Mouse (Mus musculus): ENCODE data around the gene Arrb2.
"Not testable (repeated sequence)": the region's sequence is repeated elsewhere in the genome, so short reads cannot be mapped to it uniquely, and the experiment has no call there.

Arrb2 gene

DNA sequence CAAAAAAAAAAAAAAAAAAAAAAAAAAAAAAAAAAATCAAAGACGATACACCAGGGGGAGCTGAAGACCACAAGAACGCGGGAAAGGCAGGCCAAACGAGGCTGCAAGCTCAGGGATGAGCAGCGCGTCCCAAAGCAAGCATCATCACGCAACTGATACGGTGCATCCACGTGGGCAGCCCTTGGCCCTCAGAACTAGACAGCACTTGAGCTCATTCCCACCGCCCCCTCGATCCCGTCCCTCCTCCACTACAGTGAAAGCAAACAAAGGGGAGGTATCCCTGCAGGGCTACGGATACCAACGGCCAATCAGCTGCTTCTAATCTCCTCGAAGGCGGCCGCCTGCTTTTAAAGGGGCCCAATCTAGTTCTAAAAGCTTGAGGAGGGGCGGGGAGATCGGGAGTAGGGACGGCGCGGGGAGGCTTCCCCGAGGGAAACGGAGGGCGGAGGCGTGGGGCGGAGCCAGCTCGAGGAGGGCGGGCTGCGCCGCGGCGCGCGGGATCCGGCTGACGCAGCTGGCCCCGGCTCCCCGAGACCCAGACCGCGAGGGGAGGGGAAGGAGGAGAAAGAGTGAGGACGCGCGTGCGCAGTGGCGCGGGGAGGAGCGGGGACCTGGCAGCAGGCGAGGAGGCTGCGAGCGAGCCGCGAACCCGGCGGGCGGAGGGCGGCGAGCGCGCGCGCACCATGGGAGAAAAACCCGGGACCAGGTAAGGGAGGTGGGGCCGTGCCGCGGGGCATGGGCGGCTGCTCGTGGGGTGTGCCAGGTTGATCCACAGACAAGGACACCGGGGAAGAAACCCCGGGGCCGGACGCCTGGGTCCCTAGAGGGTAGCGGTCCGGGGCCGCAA is at the start of gene Arrb2:
TSS of gene Arrb2 (plus strand) at position 588 of the 847 bp plus-strand sequence.
- DNase-seq = peak; percentile 96 to 98

DNA sequence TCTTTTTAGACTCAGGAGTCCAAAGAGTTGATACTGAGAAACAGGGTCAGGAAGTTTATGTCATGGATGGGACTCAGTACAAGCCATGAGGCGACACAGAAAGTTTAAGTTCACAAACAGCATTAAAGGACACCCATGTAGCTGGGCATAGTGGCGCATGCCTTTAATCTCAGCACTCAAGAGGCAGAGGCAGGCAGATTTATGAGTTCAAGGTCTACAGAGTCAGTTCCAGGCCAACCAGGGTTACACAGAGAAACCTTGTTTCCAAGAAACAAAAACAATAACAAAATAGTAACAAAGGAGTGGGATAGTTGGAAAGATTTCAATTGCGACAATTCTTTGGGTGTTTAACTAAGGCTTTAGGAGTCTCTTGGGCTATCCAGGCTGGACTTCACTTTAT is 48.3 kb upstream of the Arrb2 start:
- no peak for DNase-seq

DNA sequence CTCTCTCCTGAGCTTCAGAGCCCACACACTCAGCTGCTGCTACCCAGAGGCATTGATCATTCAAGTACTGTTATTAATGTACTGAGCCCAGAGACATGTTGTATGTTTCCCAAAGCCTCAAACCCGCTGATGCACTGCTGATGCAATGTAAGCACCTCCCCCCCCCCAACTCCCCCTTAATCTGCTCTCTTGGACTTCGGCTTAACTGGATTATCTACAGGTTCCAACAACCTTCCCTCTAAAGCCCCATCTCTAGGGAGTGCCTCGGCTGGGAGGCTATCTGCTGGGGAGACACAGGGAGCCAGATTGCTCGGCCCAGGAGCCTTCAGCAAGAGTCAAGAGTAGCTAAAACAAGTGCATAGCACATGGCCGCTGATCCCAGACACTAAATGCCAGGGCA is 45.0 kb upstream of the Arrb2 start:
- DNase-seq = no peak

DNA sequence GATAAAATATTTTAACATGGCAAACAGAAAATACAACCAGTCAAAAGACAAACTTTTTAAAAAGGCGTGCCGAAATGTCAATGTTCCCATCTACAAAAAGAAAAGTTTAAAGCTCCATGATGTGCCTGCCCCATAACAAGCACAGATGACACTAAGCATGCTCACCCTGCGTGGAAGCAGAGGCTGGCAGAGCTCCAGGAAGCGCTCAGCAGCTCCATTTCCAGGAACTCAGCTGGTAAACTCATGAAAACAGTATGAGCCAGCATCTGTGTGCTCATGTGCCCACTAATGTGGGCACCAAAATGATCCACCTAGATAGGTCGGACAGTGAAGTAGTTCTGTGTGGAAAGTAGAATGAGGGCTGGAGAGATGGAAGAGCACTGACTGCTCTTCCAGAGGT is 43.0 kb upstream of the Arrb2 start:
- no peak for DNase-seq

DNA sequence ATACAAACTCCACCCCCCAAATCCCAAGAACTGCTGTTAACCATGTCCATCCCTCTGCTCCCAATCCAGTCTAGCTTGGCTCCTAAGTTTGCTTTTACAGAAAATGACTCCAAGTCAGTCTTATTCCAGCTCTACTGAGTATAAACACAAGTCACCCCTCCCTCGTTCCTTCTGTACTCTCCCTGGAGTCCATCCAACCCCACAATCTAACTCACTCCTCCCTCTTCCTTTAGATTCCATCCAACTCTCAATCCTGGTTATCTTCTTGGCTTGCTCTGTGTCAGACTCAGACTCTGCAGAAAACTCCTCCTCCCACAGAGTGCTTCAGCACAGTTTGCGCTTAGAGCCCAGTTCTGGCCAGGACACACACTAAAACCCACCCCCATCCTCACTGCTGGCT is 28.8 kb upstream of the Arrb2 start:
- DNase-seq = no peak

DNA sequence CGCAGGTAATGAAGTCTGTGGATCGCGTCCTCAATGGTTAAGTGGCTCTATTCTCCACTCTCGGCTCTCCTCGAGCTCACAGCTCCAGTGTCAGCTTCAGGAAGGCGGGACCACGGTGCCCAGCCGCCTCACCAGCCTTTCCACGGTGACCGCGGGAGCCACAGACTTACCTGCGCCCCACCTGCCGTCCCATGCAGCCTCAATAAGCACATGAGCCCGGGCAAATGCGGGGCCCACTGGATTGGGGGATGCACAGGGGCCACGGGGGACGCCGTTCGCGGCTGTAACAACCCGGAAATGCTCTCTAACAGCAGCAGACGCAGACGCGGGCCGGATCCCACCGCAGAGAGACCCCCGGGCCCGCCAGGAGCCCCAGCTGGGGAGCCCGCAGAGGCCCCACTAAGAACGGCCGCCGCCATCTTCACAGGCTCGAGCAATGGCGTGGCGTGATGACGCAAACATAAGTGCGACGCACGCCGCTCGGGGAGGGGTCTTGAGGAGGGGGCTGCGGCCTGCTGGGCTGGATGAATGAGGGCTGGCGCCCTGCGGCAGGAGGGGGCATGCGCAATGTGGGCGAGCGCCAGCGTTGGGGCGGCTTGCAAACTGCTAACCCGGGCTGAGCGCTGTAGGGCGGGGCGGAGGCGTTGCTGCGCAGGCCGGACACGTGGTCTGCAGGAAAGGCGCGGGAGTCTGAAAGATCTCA is 22.7 kb upstream of the Arrb2 start, which contains the start of gene Pelp1:
TSS of gene Pelp1 (minus strand) at position 438 of the 703 bp plus-strand sequence.
- peak; percentile 80 to 91 for DNase-seq

DNA sequence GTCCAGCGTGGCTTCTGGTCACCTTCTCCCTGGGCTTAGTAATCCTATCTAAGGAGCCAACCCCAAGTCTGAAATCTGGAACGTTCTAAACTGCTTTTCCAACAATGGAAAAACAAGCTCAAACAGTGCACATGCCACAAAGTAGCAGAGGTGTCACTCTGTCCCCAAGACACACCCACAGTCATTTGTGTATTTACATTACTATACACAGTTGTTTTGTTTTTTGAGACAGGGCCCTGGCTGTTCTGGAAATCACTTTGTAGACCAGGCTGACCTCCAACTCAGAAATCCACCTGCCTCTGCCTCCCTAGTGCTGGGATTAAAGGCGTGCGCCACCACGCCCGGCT is 22.2 kb upstream of the Arrb2 start:
- DNase-seq = no peak

DNA sequence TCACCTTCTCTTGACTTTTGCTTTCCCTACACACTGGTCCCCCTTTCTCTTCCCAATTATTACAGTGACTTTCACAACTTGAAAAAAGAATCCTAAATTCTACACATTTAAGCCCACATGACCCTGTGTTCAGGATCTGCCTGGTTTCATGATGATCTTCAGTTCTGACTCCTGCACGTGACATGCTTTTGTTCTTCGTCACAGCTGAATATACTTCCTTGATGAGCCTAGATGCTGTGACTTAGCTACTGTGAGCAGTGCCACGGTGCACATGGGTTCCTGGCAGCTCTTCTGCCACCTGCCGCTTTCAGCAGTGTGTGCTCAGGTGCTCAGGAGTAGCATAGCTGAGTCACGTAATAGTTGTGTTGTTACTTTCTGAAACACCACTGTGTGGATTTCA is 19.8 kb upstream of the Arrb2 start:
- DNase-seq = no peak

DNA sequence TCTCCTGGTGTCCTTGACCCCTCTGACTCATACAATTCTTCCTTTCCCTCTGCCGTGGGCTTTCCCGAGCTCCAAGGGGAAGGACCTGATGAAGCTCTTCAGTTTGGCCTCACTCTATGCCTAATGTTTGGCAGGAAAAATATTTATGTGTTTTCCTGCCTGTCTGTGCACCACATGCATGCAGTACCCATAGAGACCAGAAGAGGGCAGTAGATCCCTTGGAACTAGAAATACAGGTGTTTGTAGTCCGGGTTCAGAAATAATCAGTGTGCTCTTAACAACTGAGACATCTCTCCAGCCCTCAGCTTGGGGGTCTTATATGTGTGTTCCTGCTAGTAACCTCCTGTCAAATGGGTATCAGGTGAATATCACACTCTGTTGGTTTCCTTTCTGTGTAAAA is 18.5 kb upstream of the Arrb2 start:
- peak; percentile 73 to 92 for DNase-seq

DNA sequence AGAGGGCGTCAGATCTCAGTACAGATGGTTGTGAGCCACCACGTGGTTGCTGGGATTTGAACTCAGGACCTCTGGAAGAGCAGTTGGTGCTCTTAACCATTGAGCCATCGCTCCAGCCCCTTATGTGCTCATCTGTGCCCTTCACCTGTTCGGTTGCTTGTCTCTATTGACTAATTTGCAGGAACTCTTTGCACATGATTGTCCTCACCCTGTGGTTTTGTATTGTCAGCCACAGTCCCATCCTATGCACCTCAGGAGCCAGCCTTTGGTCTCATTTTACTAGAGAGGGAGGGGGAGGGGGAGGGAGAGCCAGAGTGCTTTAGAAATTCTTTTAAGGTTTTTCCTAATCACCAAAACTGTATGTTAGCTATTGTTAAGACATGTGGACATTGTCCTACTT is 14.2 kb upstream of the Arrb2 start:
- DNase-seq = no peak

DNA sequence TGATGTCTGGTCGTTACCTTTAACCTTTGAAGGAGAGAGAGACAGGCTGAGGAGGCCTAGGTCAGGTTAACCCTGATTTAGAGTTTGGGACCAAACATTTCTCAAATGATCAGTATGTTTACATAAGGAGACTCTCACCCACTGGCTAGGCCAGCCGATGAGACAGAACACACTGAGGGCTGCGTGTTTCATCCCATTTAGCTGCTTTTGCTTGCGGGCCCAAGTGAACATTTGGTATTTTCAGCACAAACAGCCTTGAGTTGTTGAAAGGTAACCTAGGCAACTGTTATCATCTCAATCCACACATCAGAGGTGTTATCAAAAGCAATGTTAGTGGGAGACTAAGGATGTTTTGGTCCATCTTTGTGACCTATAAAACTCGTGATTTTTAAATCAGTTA is 12.9 kb upstream of the Arrb2 start:
- no peak for DNase-seq

DNA sequence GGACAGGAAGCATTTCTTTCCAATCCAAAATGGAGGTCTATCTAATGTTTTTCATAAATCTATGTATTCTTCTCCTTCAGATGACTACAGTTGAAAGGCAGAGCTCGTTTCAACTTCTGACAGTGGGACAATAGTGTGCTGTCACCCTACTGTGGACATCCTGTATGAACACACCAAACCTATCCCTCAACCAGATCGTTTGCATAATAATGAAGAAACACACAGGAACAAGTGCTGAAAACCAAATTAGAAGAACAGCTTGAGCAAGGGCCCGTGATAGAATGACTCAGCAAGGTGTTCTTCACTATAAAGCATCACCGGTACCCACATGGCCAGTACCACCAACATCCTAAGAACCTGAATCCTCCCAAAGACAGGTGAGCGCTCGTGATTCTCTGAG is 5.8 kb upstream of the Arrb2 start:
- not testable (repeated sequence) for DNase-seq

DNA sequence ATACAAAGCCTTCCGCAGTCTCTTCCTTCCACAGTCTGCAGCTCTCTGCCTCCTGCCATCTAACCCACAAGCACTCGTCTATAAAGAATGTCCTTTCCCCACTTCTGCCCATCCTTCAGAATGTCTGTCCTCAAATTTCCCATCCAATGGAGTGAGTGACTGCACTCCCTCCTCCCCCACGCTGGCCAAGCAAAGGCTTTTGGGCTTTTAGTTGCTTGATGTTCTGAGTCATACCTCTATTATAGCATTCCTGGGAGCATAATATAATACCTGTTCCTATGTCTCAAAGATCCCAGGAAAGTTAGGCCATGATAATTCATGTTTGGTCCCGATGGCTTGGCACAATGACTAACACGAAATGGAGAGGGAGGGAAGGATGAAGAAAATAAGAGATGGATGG is 861 bp upstream of the Arrb2 start:
- DNase-seq = no peak

DNA sequence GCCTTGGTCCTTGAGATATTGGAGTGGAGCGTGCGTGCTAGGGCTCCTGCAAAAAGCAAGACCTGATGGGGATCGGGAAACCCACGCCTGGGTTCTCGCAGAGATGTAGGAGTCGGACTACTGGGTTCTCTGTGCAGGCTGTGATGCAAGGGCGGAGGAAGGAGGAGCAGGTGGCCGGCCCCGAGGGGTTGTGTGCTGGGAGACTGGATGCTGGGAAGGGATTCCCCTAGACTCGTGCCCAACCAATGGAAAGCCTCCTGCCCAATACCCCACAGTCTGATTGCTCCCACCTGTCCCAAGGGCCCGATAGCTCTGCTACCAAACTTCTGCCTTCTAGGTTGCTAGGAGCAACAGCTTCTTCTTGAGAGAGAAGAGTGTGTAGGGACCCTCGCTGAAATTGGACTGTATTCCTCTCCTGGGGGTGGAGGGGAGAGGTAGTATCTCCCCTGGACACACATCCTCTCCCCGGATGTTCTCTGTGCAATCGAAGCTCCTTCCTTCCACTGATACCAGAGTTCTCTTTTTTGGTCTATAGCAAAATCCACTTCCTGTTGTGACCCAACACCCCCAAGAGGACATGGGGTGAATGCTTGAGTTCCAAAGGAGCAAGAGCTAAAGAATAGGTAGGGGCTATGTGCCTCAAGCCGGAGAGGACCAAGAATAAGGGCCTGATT is 597 bp downstream of the Arrb2 start:
- peak in 1 of 2 experiments; percentile 23 for DNase-seq

DNA sequence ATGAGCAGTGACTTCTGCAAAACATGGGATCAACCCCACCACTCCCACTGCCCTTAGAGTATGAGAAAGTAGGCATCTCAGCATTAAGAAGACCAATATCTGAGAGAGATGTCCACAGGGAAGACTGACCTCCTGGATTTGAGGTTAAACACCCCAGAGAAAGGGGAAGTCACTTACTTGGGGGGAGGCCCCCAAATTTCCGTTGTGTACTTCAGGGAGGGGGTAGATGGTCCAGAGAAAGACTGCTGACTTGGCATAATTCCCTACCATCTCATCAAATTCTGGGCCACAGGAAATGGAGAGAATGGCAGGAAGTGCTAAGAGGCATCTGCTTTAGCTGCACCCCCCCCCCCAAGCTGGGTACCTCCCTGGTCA is 1.1 kb downstream of the Arrb2 start:
- DNase-seq = no peak

DNA sequence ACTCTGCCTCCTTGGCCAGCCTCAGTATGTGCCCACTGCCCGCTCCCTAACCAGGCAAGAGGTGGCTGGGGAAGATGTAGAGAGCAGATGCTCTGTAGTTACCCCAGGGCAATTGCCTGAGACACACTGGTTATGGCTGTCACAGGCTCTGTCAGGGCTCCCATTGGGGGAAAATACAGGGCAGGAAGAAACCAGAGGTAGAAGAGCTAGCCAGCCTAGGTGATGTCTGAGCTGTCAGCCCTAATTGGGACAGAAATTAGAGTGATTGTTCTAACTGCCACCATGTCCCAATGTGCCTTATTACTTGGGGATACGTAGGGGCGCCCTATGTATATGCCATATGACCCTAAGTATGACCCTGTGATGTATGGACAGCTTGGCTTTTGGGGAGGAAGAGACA is 1.5 kb downstream of the Arrb2 start:
- no peak for DNase-seq

DNA sequence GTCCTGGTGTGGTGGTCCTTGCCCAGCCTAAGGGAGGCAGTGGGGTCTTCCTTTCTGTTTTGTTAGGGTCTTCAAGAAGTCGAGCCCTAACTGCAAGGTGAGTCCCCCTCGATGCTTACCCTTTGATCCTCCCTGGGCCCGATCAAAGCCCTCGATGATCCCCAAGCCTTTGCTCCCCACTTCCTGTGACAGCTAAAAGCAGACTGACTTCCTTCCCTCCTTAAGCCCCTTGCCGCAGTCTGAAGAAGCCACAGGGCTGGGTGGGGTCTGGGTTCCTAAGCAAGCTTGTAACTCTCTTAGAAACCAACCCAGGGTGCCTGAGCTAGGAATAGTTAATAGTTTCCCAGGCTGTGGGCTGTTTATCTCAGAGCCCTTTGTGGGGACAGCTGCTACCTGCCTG is 3.0 kb downstream of the Arrb2 start:
- DNase-seq = no peak

DNA sequence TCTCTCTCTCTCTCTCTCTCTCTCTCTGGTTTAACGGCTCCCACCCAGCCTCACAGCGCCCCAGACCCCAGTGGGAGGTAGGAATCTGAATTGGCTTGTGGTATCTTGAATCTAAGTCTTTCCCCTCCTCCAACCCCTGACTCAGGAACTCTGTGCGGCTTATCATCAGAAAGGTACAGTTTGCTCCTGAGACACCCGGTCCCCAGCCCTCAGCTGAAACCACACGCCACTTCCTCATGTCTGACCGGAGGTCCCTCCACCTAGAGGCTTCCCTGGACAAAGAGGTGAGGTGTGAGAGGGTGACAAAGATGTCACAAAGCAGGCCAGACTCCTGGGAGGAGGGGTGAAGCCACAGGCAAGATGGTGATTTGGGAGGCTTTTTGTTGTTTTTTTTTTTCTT is 5.0 kb downstream of the Arrb2 start:
- DNase-seq = no peak

DNA sequence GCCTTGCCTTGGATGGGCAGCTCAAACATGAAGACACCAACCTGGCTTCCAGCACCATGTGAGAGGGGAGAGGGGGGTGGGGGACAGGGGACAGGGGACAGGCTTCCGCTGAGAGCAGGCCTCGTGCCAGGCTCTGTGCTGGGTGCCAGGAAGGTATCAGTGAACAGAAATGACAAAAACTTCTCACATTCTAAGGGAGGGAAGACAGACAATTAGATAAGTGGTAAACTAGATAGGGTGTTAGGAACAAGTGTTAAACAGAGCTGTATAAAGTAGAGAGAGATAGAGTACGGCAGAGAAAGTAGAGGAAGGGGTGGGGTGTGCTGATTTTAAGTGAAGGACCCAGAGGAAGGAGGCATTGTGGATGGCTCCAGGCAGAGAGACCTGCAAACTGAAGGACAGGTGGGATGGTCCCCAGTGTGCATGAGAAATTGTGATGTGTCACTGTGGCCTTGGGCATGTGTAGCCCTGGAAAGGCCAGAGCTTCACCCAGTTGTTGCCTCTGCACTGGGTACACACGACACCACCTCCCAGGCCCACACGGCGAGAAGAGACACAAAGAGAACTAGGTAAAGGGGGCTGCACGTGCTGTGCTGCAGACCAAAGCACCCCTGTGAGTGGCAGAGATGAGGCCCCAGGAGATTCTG is 6.4 kb downstream of the Arrb2 start:
- DNase-seq = no peak

DNA sequence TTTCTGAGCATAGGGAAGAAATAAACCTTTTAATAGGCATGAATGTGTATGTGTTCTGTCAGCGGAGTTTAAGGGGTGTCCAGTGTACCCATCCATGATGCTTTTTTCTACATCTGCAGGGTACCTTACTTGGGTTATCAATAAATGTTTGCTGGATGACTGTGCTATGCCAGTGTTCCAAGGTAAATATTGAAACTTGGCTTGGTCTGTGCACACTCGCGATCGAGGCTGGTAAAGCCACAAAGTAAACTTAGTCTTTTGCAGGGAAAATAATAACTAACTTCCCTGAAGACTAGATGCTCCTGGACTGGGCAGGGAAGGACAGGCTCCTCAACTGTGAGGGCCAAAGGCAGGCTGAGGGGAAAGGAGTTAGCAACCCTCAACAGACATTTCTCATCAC is 8.2 kb downstream of the Arrb2 start:
- no peak for DNase-seq

DNA sequence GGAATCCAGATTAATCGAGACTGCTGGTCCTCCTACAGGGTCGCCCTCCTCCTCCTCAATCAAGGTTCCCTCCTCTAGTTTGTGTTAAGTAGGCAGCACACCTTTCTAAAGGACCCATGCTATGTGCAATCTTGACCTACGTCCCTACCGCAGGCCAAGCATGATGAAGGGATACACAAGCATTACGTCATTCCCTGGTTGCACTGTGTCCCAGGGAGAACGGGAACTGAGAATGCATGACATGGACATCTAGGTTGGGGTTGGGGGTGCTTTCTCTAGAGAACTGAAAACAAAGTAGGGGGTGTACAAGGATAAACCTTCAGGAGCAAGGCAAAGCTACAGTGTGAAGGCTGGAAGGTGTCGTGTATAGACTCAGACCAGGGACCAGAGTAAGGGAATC is 9.4 kb downstream of the Arrb2 start:
- no peak for DNase-seq

DNA sequence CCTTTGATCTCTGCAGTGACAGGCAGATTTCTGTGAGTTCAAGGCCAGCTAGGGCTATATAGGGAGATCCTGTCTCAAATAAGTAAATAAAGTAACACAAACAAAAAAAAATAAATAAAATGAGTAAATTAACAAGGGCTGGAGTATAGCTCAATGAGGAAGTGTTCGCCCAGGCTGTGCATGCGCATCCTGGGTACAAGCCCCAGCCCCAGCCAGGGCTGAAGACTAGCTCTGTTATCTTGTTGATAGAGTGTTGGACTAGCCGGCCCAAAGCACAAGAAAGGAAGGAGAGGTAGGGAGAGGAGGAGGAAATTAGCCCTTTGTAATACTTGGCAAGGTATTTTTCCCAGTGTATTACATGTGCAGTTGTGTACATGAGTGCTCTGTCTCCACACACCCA is 11.5 kb downstream of the Arrb2 start:
- no peak for DNase-seq

DNA sequence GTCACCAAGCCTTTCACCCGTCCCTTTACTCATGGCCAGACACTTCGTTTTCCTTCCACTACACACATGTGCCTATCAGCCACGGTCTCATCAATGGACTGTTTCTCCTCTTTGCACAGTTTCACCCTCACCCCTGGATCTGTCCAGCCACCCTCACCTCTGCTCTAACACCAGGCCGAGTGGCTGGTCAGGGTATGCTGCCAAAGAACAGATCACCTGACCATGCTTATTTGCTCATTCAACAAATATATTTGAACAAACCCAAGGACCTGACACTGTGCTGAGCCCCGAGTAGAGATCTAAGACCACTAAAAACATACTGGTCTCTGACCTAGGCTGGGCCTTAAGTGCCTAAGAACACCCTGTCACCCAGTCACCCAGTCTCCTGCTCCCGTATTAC is 12.2 kb downstream of the Arrb2 start:
- peak in 1 of 2 experiments; percentile 35 for DNase-seq

All from kidney, postnatal 25 days (tissue).